19 mouse cellular contexts compared by ENCODE assay signal in the genomic region with DNA sequence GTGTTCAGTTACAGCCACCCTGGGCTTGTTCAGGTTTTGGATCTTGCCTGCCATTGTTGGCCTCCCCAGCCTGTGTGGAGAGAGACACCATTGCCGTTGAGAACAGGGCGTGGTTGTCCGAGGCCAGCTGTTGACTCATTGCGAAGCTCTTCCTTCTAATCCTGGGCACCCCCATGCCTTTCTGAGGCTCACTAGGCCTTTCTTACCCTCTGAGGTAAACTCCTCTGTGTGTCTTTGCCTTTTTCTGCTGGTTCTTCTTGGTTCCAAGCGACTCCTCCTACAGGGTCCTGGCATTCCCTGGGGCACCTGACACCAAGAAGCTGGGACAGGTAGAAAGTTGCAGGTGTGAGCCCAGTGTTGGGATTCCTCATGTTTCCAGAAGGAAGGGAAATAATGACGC.
A peak's percentile ranks its signal among the peaks of the same experiment; 100 is the strongest.
DNase-seq lines count a peak whose midpoint lies in the region; ATAC-seq and TF ChIP-seq lines count a peak whose summit lies in the region.
"Had no signal": no experiment of that assay in that cellular context is flagged by ENCODE, and none has a peak within 500 bp of the region (broad histone marks: within the 10 kb centered on the region; RNA-seq: fewer than 3 reads in every experiment).

No protein-coding gene starts in this region.

- peak overlapping the region; percentile 56; the same call in 1 of the 2 replicates for H3K27ac ChIP-seq in hindbrain, embryonic 10.5 days
- no peak overlapping the region for H3K27ac ChIP-seq in hindbrain, embryonic 16.5 days (ENCODE audit: low read depth, low read length)
- H3K27ac ChIP-seq in ES-Bruce4 (ENCODE audit: insufficient read depth, low read length) = peak overlapping the region; percentile 53; the same call in 1 of the 2 replicates
- H3K27ac ChIP-seq: embryonic facial prominence, embryonic 13.5 days; heart, embryonic 15.5 days; hindbrain, embryonic 14.5 days had no signal

- no peak overlapping the region for H3K9ac ChIP-seq in hindbrain, embryonic 16.5 days (ENCODE audit: low read depth, low read length)
- no peak overlapping the region for H3K9ac ChIP-seq in ES-Bruce4 (ENCODE audit: low read depth, poor library complexity, severe bottlenecking)
- H3K9ac ChIP-seq: embryonic facial prominence, embryonic 13.5 days; heart, embryonic 15.5 days; hindbrain, embryonic 14.5 days had no signal

- ATAC-seq in hindbrain, embryonic 16.5 days = no peak
- ATAC-seq: intestine, embryonic 16.5 days; Patski had no signal

- H3K36me3 ChIP-seq in hindbrain, embryonic 10.5 days = no peaks in the 10 kb centered on the region
- no peaks in the 10 kb centered on the region for H3K36me3 ChIP-seq in hindbrain, embryonic 16.5 days (ENCODE audit: control insufficient read depth, insufficient read depth, low read length)
- H3K36me3 ChIP-seq in E14TG2a.4 (ENCODE audit: insufficient read depth, low read length) = no peaks in the 10 kb centered on the region
- H3K36me3 ChIP-seq in ES-Bruce4 (ENCODE audit: control insufficient read depth, insufficient read depth, low read length, poor library complexity, severe bottlenecking) = no peaks in the 10 kb centered on the region
- H3K36me3 ChIP-seq: embryonic facial prominence, embryonic 13.5 days; heart, embryonic 15.5 days had no signal

- no peak for TF ChIP-seq POLR2A in ES-Bruce4 (IDR thresholded peaks at IDR 0.05; ENCODE audit: insufficient read depth, low read length)

- H3K27me3 ChIP-seq in hindbrain, embryonic 10.5 days (ENCODE audit: insufficient read depth, poor library complexity, severe bottlenecking) = peaks cover 17% of the 10 kb centered on the region; the same call in 1 of the 2 replicates
- no peaks in the 10 kb centered on the region for H3K27me3 ChIP-seq in hindbrain, embryonic 16.5 days (replicated peaks; ENCODE audit: control insufficient read depth, insufficient read depth, low read length)
- H3K27me3 ChIP-seq in E14TG2a.4 (ENCODE audit: insufficient read depth, low read length) (peaks cover 48% of the 10 kb centered on the region), ES-Bruce4 (ENCODE audit: control insufficient read depth, insufficient read depth, low read length, poor library complexity, severe bottlenecking) (no peaks in the 10 kb centered on the region)
- H3K27me3 ChIP-seq: Patski had no signal

- no peak overlapping the region for H3K4me2 ChIP-seq in hindbrain, embryonic 16.5 days (ENCODE audit: low read length)
- H3K4me2 ChIP-seq: embryonic facial prominence, embryonic 13.5 days; heart, embryonic 11.5 days; heart, embryonic 15.5 days; hindbrain, embryonic 14.5 days had no signal

- peaks cover 68% of the 10 kb centered on the region for H3K4me1 ChIP-seq in hindbrain, embryonic 10.5 days (replicated peaks)
- peaks cover 31% of the 10 kb centered on the region for H3K4me1 ChIP-seq in hindbrain, embryonic 16.5 days (ENCODE audit: control insufficient read depth, insufficient read depth, low read depth, low read length)
- H3K4me1 ChIP-seq in E14TG2a.4 (replicated peaks; ENCODE audit: low read depth, low read length) (peaks cover 84% of the 10 kb centered on the region), ES-Bruce4 (ENCODE audit: control insufficient read depth, insufficient read depth, low read length) (peaks cover 4% of the 10 kb centered on the region)
- H3K4me1 ChIP-seq: heart, embryonic 15.5 days had no signal

- TF ChIP-seq CTCF in E14TG2a.4 (conservative IDR thresholded peaks at IDR 0.05; ENCODE audit: low read length) = no peak
- TF ChIP-seq CTCF in ES-Bruce4 (IDR thresholded peaks at IDR 0.05; ENCODE audit: low read depth, low read length) = no peak

- WGBS in hindbrain, embryonic 10.5 days = 87% methylated on average over 6 of the region's 6 CpGs
- WGBS in hindbrain, embryonic 16.5 days = 88% methylated on average over 6 of the region's 6 CpGs

- no peak for DNase-seq in hindbrain, embryonic 10.5 days (ENCODE audit: low spot score)
- DNase-seq in retina, postnatal 1 day = peak; percentile 41
- no peak for DNase-seq in kidney, postnatal 14 days
- DNase-seq: adrenal gland, adult 2 months; adrenal gland, postnatal 25 days; cerebellum, adult 18-20 months; cerebellum, adult 9-11 months; cerebellum, postnatal 36 days; heart, adult 18-20 months; heart, postnatal 14 days had no signal

- 0 out of 2 replicates have a peak, but pooled peaks have one; percentile 20 for TF ChIP-seq EP300 in ES-Bruce4 (IDR thresholded peaks at IDR 0.05; ENCODE audit: insufficient read depth, low read depth, low read length)

- H3K9me3 ChIP-seq in hindbrain, embryonic 10.5 days = no peaks in the 10 kb centered on the region
- H3K9me3 ChIP-seq in hindbrain, embryonic 16.5 days (ENCODE audit: control insufficient read depth, low read length) = no peaks in the 10 kb centered on the region
- H3K9me3 ChIP-seq in E14TG2a.4 (ENCODE audit: low read length) (0 out of 2 replicates have a peak, but pooled peaks cover 3% of the 10 kb centered on the region), ES-Bruce4 (replicated peaks; ENCODE audit: control insufficient read depth, insufficient read depth, low read length, poor library complexity, severe bottlenecking) (no peaks in the 10 kb centered on the region)
- H3K9me3 ChIP-seq: embryonic facial prominence, embryonic 13.5 days; heart, embryonic 15.5 days had no signal

- no peak overlapping the region for H3K4me3 ChIP-seq in hindbrain, embryonic 10.5 days
- H3K4me3 ChIP-seq in hindbrain, embryonic 16.5 days (ENCODE audit: low read length) = no peak overlapping the region
- peak overlapping the region; percentile 57 for H3K4me3 ChIP-seq in E14TG2a.4 (replicated peaks; ENCODE audit: low read length)
- H3K4me3 ChIP-seq in ES-Bruce4 (ENCODE audit: low read depth, low read length) = no peak overlapping the region
- H3K4me3 ChIP-seq: embryonic facial prominence, embryonic 13.5 days; heart, embryonic 15.5 days had no signal
